Mouse (Mus musculus): Measurements from ENCODE around the gene C1qtnf1.

GRCm38 (mm10) chr11:118394538-118394937, 33.5 kb upstream of the C1qtnf1 start:
- TF ChIP-seq CTCF (IDR thresholded peaks at IDR 0.05; ENCODE audit: low read depth) (no peak), EP300 (IDR thresholded peaks at IDR 0.05; ENCODE audit: low read depth) (no peak)
